Mouse (Mus musculus): ENCODE data around the gene Naa80. TPM values are rescaled to one million over a fixed set of nuclear protein-coding genes. Genes with fewer than 3 reads are reported as not detected.

The Naa80 gene
- polyA plus RNA-seq, 1 experiment from 2014 or later = 13.9 TPM

DNA sequence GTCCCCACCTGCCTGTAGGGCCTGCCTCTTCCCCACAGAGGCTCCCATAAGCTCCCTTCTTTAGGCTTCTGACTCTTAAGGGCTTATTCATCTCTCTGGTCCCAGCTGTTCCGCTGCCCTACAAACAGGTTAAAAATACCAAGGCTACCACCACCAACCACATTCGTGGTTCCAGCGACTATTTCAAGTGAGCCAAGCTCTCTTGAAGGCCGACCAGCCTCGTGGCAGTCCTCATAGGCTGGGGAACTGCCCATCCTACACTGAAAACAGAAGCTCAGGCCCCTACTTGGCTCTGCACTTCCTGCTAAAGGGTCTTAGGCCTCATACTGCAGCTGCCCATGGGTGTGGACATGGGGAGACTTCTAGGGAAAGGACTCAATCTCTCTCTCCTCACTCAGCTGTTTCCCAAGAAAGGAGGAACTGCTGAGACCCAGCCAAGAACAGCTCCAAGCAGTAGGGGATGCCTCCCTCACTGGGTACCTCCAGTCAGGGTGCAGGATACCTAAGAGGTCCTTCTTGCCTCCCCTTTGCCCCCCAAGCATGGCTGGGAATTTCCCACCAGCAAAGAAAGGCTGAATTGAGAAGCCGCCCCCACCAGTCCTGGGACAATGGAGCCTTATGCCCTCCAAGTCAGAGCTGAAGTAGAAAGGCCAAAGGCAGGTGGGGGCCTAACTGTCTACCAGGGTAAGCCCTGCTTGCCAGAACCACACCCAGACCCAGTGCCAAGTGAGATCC lies 32.9 kb downstream of the Naa80 start:
- peak overlapping the region; percentile 85 for H3K9ac ChIP-seq
- no peaks in the 10 kb centered on the region for H3K27me3 ChIP-seq (replicated peaks)
- peak overlapping the region; percentile 92 for H3K27ac ChIP-seq (replicated peaks)
- ATAC-seq (ENCODE audit: extremely low read depth, insufficient number of reproducible peaks, low FRiP score, low TSS enrichment) = no peak
- H3K9me3 ChIP-seq = no peaks in the 10 kb centered on the region
- H3K36me3 ChIP-seq = peaks cover 32% of the 10 kb centered on the region
- H3K4me3 ChIP-seq = peak overlapping the region; percentile 49; the same call in 1 of the 2 replicates
- 60% methylated on average over 6 of the region's 6 CpGs for WGBS
- H3K4me2 ChIP-seq = peak overlapping the region; percentile 75
- H3K4me1 ChIP-seq = peaks cover 82% of the 10 kb centered on the region

DNA sequence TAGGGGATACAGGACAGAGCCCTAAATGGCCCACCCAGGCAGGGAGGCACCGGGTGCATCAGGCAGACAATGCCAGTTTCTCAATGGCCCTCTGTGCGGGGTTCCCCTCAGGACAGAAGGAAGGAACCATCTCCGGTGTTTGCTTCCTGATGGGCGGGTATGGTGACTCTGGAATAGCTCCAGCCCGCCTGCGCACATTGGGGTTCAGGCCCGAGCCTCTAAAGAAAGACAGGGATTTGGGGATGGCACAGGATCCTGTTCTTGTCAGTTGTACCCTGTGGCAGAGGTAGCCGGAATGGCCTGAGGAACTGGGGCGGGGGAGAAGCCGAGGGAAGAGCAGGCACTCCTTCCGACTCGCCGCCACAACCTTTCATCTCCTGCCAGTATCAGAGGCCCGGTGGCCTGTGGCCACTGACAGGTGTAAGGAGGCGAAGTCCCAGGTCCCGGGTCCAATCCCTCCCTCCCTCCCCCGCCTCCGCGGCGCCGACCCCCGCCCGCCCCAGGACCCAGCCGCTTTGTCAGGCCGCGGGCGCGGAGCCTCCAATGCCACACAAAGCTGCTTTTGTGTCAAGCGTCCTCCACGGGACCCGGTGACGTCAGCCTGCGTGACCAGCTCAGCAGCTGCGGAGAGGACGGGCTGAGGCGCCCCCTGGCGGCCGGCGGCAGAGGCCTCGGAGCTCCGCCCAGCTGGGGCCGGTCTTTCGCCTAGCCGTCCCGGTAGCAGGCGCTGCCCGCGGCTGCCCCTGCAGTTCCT lies 33.7 kb downstream of the Naa80 start:
- Histone ChIP-seq H3K4me1 (peaks cover 75% of the 10 kb centered on the region), H3K27me3 (replicated peaks) (no peaks in the 10 kb centered on the region), H3K9ac (peak overlapping the region; percentile 85), H3K4me2 (peak overlapping the region; percentile 75), H3K4me3 (peak overlapping the region; percentile 49), H3K27ac (replicated peaks) (peak overlapping the region; percentile 92), H3K9me3 (no peaks in the 10 kb centered on the region), H3K36me3 (peaks cover 39% of the 10 kb centered on the region)
- WGBS = 7% methylated on average over 43 of the region's 48 CpGs
- peak; percentile 85 for ATAC-seq (ENCODE audit: extremely low read depth, insufficient number of reproducible peaks, low FRiP score, low TSS enrichment)

DNA sequence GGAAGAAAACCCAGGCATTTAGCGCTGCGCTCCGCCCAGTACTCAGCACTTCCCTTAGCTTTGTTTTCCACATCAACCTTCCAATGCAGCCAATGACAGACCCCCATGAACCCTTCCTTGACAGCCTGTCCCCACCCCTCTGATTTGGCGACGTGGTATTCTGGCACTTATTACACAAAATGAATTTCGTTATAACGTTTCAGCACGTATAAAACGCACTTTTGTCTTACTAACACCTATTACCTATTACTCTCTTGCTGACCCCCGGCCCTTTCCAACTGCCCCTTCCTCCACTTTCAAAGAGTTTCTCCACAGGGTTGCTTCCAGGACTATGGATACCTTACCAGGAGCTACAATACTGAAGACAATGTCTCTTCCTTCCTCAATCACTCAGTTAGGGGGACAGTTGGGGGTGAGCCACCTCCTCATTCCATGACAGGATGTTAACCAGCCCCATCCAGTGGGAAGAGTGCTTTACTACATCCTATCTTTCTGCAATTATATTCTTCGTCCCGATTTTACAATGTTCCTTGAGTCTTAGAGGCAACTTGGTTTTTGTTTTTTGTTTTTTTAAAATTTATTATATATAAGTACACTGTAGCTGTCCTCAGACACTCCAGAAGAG lies 34.4 kb downstream of the Naa80 start:
- Histone ChIP-seq H3K36me3 (peaks cover 46% of the 10 kb centered on the region), H3K9me3 (no peaks in the 10 kb centered on the region), H3K9ac (peak overlapping the region; percentile 48), H3K4me1 (peaks cover 75% of the 10 kb centered on the region), H3K4me3 (peak overlapping the region; percentile 49), H3K27me3 (replicated peaks) (no peaks in the 10 kb centered on the region), H3K4me2 (peak overlapping the region; percentile 75), H3K27ac (replicated peaks) (peak overlapping the region; percentile 92)
- 12% methylated on average over 12 of the region's 12 CpGs for WGBS
- ATAC-seq (ENCODE audit: extremely low read depth, insufficient number of reproducible peaks, low FRiP score, low TSS enrichment) = no peak

DNA sequence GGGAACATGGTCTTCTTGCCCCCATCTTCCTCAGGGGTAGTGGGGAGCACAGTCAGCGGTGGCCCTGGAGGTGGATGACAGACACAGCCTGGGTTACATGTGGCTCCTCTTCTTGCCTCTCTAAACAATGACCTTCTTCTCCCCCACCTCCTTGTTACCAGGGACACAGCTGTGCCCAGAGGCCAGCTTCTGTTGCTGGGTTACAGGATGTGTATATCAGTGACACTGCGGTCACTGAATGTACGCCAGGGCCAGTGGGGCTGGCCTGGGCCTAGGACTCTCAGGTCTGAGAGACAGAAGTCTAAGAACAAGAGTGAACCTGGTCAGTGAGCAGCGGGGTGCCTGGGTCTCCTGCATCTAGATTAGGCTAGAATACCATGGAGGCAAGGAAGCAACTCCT lies 36.3 kb downstream of the Naa80 start:
- no peak overlapping the region for H3K4me3 ChIP-seq
- no peaks in the 10 kb centered on the region for H3K27me3 ChIP-seq (replicated peaks)
- 69% methylated on average over 4 of the region's 4 CpGs for WGBS
- peak overlapping the region; percentile 48 for H3K9ac ChIP-seq
- H3K4me2 ChIP-seq = no peak overlapping the region
- peaks cover 65% of the 10 kb centered on the region for H3K36me3 ChIP-seq
- peaks cover 75% of the 10 kb centered on the region for H3K4me1 ChIP-seq
- ATAC-seq (ENCODE audit: extremely low read depth, insufficient number of reproducible peaks, low FRiP score, low TSS enrichment) = no peak
- H3K27ac ChIP-seq (replicated peaks) = 0 out of 2 replicates have a peak overlapping the region, but pooled peaks have one; percentile 26
- H3K9me3 ChIP-seq = no peaks in the 10 kb centered on the region

DNA sequence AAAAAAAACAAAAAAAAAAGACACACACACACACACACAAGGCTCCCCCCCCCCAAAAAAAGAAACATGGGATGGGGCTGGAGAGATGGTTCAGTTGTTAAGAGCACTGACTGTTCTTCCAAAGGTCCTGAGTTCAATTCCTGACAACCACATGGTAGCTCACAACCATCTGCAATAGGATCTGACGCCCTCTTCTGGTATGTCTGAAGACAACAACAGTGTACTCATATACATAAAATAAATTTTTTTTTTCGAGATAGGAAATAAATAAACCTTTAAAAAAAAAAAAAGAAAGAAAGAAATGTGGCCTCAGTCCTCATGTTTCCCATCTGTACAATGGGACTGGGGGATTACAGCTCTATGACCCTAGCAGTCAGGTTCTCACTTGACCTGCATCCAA lies 38.8 kb downstream of the Naa80 start:
- H3K4me1 ChIP-seq = peaks cover 75% of the 10 kb centered on the region
- H3K27ac ChIP-seq (replicated peaks) = peak overlapping the region; percentile 95

GRCm38 (mm10) chr9:107618098-107618497 lies 39.4 kb downstream of the Naa80 start:
- Histone ChIP-seq H3K27ac (replicated peaks) (peak overlapping the region; percentile 95), H3K9me3 (no peaks in the 10 kb centered on the region), H3K4me1 (peaks cover 73% of the 10 kb centered on the region), H3K27me3 (replicated peaks) (no peaks in the 10 kb centered on the region), H3K4me3 (no peak overlapping the region), H3K36me3 (peaks cover 87% of the 10 kb centered on the region), H3K4me2 (peak overlapping the region; percentile 34; the same call in 1 of the 2 replicates), H3K9ac (peak overlapping the region; percentile 61)
- 78% methylated on average over 6 of the region's 6 CpGs for WGBS
- no peak for ATAC-seq (ENCODE audit: extremely low read depth, insufficient number of reproducible peaks, low FRiP score, low TSS enrichment)

More for the DNA sequence above, 38.8 kb downstream of the Naa80 start:
- Histone ChIP-seq H3K9me3 (no peaks in the 10 kb centered on the region), H3K4me2 (no peak overlapping the region), H3K36me3 (peaks cover 81% of the 10 kb centered on the region), H3K27me3 (replicated peaks) (no peaks in the 10 kb centered on the region), H3K9ac (peak overlapping the region; percentile 61), H3K4me3 (no peak overlapping the region)
- 59% methylated on average over 2 of the region's 2 CpGs for WGBS
- no peak for ATAC-seq (ENCODE audit: extremely low read depth, insufficient number of reproducible peaks, low FRiP score, low TSS enrichment)

DNA sequence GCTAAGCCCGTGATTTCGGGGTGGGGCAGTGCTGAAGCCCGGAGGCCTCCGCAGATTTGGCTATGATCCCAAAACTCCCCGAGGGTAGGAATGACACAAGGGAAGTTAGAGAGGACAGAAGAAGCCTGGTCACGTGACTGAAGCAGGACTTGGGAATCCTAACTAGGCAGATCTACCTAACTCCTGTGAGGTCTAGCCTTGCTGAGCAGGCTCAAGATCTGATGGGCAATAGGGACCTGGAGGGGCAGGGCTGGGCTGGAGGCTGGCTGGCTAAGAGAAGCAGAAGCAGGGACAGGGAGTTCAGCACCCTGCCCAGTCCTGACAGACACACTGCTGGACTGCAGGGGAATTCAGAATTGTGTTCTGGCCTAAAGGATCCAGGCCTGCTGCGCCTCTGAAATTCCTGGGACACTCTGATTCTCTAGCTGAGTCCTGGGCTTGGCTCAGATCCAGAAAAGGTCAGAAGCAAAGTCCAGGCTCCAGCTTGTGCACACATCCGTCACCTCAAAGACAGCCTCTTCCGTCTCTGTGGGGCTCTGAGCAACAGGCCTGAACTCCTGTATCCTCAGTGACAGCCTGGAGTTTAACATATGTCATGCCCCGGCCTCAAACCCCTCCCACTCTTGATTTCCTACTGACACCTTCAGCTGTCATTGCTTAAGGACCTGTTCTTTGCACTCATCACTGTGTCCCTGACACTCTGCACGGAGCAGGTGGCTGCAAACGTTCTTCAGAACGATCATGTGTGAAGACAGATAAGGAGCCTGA lies 40.3 kb downstream of the Naa80 start:
- Histone ChIP-seq H3K27me3 (replicated peaks) (no peaks in the 10 kb centered on the region), H3K9me3 (no peaks in the 10 kb centered on the region), H3K27ac (replicated peaks) (peak overlapping the region; percentile 95), H3K36me3 (peaks cover 90% of the 10 kb centered on the region), H3K9ac (peak overlapping the region; percentile 61), H3K4me3 (0 out of 2 replicates have a peak overlapping the region, but pooled peaks have one; percentile 1), H3K4me2 (peak overlapping the region; percentile 34), H3K4me1 (peaks cover 73% of the 10 kb centered on the region)
- 12% methylated on average over 13 of the region's 13 CpGs for WGBS
- ATAC-seq (ENCODE audit: extremely low read depth, insufficient number of reproducible peaks, low FRiP score, low TSS enrichment) = peak; percentile 68; the same call in 1 of the 2 replicates

GRCm38 (mm10) chr9:107619546-107619879 lies 40.8 kb downstream of the Naa80 start:
- H3K27ac ChIP-seq (replicated peaks) = peak overlapping the region; percentile 95
- no peaks in the 10 kb centered on the region for H3K27me3 ChIP-seq (replicated peaks)
- H3K4me3 ChIP-seq = 0 out of 2 replicates have a peak overlapping the region, but pooled peaks have one; percentile 1
- peaks cover 73% of the 10 kb centered on the region for H3K4me1 ChIP-seq
- peak overlapping the region; percentile 42 for H3K4me2 ChIP-seq
- H3K9ac ChIP-seq = peak overlapping the region; percentile 73
- peak; percentile 23; the same call in 1 of the 2 replicates for ATAC-seq (ENCODE audit: extremely low read depth, insufficient number of reproducible peaks, low FRiP score, low TSS enrichment)
- WGBS = 26% methylated on average over 13 of the region's 13 CpGs
- H3K9me3 ChIP-seq = no peaks in the 10 kb centered on the region
- H3K36me3 ChIP-seq = peaks cover 89% of the 10 kb centered on the region

GRCm38 (mm10) chr9:107620954-107621353 lies 42.3 kb downstream of the Naa80 start:
- H3K4me3 ChIP-seq = no peak overlapping the region
- no peaks in the 10 kb centered on the region for H3K9me3 ChIP-seq
- no peak overlapping the region for H3K4me2 ChIP-seq
- H3K4me1 ChIP-seq = peaks cover 78% of the 10 kb centered on the region
- peak overlapping the region; percentile 95 for H3K27ac ChIP-seq (replicated peaks)
- ATAC-seq (ENCODE audit: extremely low read depth, insufficient number of reproducible peaks, low FRiP score, low TSS enrichment) = no peak
- H3K27me3 ChIP-seq (replicated peaks) = no peaks in the 10 kb centered on the region
- H3K9ac ChIP-seq = peak overlapping the region; percentile 50; the same call in 1 of the 2 replicates
- peaks cover 89% of the 10 kb centered on the region for H3K36me3 ChIP-seq

- H3K27ac ChIP-seq (replicated peaks) = peak overlapping the region; percentile 84
- peaks cover 67% of the 10 kb centered on the region for H3K36me3 ChIP-seq
- H3K27me3 ChIP-seq (replicated peaks) = no peaks in the 10 kb centered on the region
- no peaks in the 10 kb centered on the region for H3K9me3 ChIP-seq
- 0 out of 2 replicates have a peak overlapping the region, but pooled peaks have one; percentile 3 for H3K4me2 ChIP-seq
- ATAC-seq (ENCODE audit: extremely low read depth, insufficient number of reproducible peaks, low FRiP score, low TSS enrichment) = no peak
- H3K4me3 ChIP-seq = no peak overlapping the region
- peak overlapping the region; percentile 61 for H3K9ac ChIP-seq
- H3K4me1 ChIP-seq = peaks cover 92% of the 10 kb centered on the region
- 66% methylated on average over 5 of the region's 5 CpGs for WGBS
These were observed 45.9 kb downstream of the Naa80 start for GRCm38 (mm10) chr9:107624539-107624938.

Data from heart, embryonic 13.5 days (tissue).